Mouse (Mus musculus): Measurements from ENCODE around the gene Slc16a6.

Slc16a6 gene

DNA sequence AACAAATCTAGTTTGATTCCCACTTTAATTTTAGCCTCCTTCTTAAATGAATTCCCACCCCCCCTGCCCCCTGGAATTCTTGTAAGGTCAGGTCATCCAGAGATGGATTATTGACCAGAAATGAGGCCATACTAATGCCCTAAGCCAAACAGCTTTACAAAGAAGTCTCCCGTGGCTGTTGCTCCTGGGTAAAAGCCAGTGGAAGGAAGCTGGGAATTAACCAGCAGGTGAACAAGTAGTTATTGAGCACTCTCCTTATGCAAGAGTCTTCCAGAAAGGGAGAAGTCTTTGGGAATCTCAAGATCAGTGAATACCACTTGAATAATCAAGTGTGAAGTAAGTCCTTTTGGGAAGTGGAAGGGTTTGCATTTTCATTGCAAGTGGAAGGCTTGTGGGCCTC, 13.7 kb upstream of the Slc16a6 start:
- no peak for DNase-seq (ENCODE audit: low read depth in 1 of 2, low spot score in 2 of 2)

DNA sequence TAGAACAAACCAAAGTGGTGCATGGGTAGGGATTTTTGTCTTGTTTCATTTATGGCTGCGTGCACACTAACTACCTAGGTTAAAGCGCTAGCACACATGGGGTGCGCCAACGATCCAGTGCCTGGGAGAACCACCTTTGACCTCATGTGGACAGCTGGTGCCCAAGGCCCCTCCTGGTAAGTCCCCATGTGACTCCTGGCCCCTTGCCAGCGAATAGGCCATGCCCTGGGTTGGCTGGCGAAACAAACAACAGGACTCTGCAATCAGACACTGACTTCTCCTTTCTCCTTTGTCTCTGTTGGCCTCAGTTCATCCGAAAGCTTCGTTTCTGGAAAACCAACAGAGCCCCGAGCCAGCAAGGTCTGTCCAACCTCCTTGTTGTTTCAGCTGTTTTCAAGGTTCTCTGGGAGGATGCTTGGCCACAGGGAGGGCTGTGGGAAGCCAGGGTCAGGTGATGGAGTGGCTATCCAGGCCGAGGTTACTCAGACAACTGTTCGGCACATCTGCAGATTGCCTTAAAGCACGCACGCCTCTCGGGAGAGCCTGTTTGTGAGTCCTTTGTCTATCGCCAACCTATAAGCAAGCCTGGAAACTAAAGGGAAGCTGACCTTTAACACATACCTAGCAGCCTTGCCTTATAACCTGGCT, 12.1 kb upstream of the Slc16a6 start:
- DNase-seq (ENCODE audit: low read depth in 1 of 2, low spot score in 2 of 2) = peak; percentile 61 to 68

DNA sequence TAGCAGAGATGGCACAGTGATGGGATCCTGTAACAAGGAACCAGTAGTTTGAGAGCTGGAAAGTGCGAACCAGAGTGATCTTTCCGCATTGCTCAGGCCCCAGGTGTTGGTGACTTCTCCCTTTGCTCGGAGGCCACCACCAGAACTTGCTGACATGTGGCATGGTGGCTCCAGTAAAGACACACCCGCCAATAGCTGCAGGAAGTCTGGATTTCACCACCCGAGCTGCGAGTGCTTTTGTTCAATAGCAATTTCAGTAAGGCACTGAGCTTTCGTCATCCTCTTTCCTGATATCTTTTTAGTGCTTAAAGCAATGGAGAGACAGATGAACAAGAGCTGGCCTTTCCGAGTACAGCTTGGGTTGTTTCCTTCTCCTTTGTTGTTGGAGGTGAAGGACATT, 7.0 kb upstream of the Slc16a6 start:
- no peak for DNase-seq (ENCODE audit: low read depth in 1 of 2, low spot score in 2 of 2)

DNA sequence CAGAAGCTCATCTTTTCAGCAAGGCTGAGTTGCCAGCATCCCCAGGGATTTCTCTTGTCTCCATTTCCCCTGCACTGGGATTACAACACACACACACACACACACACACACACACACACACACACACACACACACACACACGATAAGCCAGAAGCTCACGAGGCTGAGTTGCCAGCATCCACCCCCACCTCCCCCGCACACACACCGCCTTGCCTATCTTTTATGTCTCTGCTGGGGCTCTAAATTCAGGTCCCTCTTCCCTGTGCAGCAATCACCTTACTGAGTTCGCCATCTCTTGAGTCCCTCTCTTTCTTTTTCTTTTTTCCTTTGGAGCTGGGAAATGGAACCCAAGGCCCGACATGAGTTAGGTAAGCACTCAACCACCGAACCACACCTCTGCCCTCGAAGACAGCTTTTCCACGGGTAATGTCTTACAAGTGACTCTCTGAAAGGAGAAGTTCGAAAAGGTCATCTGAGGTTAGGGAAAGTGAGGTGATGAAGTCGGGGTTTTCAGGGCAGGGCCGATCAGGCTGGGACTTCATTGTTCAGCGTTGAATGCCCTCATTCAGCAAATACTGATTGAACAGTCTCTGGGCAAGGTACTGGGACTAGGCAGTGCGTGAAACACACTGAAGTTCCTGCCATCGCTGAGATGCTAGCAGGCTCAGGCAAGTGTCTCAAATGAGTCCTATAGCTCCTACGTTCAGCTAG, 6.3 kb upstream of the Slc16a6 start:
- DNase-seq (ENCODE audit: low read depth in 1 of 2, low spot score in 2 of 2) = peak; percentile 32 to 34

DNA sequence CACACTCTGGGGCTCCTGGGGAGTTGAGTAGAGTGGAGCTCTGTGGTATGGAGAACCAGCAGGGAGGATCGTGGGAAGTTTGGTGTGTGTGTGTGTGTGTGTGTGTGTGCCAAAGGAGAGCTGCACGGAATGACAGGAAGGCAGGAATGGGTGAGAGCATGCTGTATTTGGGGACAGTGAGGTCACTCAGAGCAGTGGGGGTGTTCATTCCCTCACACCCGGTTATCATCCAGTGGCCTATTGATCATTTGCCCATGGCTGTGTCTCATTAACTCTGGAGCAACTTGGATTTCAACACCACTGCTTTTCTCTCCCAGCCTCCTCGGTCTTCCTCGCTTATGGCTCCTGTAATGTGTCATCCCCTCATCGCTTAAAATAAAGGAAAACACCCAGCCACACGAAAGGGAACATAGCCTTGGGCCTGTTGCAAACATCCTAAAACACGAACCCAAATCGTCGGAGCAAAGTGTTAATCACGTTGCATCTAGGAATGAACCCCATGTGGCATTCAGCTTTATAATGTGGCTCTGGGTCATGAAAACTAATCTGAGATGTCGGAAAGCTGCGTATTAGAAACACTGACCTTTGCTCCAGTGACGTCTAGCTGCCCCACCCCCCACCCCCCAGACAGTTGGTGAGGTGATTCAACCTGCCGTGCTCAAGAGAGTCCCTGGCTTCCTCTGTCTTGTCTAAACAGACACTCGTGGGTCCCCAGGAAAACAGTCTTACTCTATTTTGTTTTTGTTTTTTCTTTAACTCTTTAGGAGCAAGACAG, 4.4 kb upstream of the Slc16a6 start:
- DNase-seq (ENCODE audit: low read depth in 1 of 2, low spot score in 2 of 2) = no peak

DNA sequence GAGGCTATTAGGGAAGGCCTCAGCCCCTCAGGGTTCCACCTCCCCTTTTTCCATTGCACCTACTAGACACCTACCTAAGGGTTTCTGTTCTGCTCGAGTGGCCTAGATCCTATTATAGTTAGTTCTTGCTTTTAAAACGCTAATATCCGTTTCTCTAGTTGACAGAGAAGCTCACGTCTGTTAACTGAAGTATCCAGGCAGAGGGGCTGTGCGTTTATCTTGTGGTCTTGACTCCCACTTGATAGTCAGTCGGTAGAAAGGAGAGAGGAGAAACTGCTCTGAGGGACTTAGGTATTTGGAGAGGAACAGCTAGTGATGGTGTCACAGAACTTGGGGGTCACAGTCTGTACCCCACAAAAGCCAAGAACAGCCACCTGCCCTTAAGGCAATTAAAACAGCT, 3.3 kb upstream of the Slc16a6 start:
- DNase-seq (ENCODE audit: low read depth in 1 of 2, low spot score in 2 of 2) = no peak

DNA sequence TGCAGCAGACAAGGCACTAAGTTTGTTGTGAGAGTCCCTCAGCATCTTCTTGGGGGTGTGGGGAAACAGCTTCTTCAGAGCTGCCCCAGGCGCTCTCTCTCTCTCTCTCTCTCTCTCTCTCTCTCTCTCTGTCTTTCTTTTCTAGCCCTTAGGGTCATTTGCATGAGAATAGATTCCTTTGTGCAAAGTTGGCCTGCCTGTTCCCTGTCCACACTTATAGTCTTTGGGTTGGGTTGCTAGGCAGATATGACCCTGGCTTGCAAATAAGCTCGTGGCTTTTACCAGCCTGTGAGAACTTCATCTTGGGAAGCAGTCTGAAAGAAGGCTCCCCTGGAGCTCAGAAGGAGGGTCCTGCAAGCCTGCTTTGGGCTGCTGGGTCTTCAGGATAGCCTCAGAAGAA, 2.8 kb upstream of the Slc16a6 start:
- no peak for DNase-seq (ENCODE audit: low read depth in 1 of 2, low spot score in 2 of 2)

DNA sequence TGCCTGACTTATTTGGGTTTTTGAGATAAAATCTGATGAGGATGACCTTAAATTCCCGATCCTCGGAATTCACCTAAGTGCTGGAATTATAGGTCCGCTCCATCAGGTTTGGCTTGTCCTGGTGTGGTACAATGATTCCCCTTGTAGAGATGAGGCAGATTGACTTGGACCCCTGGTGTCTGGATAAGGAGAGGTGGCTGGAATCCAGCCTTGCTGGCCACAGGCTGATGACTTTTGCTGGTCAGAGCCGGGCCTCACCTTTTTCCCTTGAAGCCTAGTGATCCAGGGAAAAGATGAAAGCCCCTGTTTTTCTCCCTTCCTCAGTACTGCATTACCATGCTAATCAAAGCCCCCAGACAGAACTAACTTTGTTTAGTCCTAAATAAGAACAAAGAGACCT, 2.3 kb upstream of the Slc16a6 start:
- DNase-seq (ENCODE audit: low read depth in 1 of 2, low spot score in 2 of 2) = no peak

DNA sequence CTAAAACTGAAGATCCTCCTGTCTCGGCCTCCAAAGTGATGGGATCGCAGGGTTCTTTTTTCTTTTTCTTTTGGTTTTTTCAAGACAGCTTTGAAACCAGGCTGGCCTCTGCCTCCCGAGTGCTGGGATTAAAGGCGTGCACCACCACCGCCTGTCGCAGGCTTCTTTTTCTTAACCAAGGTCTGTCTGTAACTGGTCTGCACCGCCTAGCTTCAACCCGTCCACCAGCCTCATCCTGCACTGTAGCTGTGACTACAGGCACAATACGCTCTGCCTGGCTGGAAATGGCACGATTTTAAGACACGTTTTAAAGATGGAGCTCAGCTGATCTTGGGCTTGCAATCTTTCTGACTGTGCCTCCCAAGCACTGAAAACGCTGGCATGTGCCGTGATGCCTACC, 1.4 kb upstream of the Slc16a6 start:
- no peak for DNase-seq (ENCODE audit: low read depth in 1 of 2, low spot score in 2 of 2)

DNA sequence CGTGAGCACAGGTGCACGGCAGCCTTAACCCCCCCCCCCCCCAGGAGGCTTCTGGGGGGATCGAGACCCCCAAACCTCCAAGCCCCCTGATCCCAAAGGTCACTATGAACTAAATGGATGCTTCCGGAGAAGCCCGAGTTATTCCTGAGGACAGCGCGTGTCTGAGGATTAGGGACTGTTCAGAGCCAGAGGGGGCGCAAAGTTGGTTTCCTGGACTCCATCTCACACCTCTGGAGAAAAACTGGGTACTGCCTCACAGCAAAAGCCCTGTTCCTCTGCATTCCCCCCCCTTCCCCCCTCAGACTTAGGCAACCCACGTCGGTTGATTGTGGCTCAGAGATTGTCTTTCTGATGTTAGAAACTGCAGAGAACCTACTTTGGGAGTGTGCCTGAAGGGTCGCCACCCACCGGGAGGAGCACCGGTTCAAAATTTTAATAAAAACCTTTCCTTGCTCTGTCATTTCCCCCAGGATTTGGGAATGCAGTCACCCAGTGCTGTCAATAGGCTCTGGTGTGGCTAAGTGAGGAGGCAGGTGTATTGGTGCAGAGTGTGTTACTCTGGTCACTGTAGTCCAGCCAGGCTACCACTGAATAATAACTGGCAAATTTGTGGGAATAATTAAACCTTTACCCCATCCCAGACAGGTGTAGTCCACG, 816 bp upstream of the Slc16a6 start:
- no peak for DNase-seq (ENCODE audit: low read depth in 1 of 2, low spot score in 2 of 2)

DNA sequence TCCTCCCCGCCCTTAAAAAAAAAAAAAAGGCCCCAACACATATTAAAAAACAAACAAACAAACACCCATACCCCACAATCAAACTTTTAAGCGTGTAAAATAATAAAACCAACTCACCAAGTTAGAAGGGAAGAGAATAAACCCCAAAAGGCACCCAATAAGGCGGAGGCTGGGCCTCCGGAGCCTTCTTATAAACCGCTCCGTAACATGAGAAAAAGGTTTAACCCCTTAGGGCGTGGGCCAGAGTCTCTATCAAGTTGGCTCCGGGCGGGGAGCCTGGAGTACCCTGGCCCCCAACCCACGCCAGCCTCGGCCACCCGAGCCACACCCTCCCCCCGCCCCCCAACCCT, 602 bp downstream of the Slc16a6 start:
- DNase-seq (ENCODE audit: low read depth in 1 of 2, low spot score in 2 of 2) = no peak

DNA sequence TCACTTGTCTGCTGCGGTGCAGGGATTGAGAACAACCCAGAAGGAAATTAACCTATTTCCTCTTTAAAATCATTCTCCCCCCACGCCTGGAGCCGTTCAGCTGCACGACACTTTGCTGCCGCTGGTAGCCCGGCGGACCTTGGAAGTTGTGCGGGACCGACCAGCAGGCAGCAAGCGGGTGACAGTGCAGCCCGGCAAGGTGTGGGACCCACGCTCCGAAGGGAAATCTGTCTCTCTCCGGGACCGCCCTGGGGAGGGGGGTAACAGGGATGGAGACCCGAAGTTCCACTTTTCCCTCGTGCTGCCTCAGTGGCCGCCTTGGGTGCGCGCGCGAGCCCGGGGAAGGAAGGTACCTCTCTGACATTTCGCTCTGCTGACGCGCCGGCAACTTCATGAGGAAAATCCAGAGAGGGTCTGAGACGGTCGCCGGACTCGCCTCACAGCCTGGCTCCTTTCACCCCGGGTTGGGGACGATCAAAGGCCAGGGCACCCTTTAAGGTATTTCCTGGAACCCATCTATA, 1.2 kb downstream of the Slc16a6 start:
- DNase-seq (ENCODE audit: low read depth in 1 of 2, low spot score in 2 of 2) = peak; percentile 31 to 49

DNA sequence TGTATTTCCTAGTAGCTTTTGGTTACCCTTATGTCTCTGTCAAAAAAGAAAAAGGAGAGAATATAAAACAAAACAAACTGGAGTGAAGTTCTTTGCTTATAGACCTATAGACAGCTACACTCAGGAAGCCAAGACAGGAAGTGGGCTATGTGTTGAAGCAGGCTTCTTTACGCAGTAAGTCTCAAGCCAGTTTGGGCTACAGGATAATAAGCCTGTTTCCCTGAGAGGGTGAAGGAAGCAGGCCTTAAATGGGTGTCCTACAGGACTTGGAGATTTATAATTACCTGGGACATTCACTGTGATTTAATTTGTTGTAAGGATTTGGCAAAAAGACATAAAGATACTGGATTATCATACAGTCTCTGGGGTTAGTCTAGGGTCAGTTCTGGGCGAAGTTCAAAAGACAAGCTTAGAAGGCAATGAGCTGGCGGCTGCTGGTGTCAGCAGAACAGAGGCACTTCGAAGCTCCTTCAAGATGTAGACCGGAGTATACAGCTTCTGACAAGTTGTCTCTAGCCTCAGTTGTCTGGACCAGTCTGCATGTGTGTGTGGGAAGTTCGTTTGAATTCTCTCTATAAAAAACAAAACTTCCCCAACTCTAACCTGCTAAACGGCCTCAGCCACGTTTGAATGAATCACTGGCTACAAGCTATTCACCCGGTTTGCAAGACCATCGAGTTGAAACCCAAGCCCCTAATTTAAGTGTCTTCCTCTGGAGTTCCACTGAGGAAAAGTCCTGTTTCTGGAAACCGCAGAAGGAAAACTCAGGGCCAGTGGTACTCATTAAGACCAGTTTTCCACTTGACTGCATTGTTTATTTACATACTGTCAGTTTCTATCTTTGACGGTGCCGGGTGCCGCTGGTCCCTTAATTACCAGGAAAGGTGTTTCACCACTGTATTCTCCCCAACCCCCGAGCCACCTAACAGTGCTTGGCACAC, 2.2 kb downstream of the Slc16a6 start:
- DNase-seq (ENCODE audit: low read depth in 1 of 2, low spot score in 2 of 2) = no peak

DNA sequence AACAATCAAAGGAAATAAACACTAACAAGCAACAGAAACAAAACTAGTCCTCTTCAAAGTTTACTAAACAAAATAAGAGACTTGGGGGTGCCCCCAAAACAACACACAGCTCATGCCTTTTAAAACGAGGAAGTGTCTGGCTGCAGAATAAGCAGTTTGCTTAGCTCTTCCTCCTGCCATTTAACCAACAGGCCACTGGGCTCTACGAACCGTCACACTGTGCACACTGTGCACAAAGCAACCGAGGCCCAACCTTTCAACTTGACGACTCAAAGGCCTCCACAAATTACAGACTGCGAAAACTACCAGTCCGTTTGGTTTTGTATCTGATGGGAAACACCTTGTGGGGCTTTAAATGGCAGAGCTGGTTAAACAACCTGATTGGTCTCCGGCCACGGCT, 3.2 kb downstream of the Slc16a6 start:
- no peak for DNase-seq (ENCODE audit: low read depth in 1 of 2, low spot score in 2 of 2)

DNA sequence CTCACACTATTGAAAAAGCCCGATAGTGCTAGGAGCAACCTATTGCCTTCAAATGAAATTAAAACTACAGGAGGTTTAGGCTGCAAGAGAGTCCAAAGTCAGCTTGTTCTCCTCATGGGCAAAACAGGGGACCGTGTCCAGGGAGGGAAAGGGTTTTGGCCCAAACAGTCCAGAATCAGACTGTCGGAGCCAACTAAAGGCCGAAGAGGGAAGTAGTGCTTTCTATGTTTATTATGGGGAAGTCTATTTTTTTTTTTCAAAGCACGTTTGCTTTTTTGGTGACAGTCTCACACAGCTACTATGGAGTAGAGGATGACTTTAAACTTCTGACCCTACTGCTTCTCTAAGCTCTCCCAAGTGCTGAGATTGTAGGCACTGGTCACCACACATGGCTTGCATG, 5.3 kb downstream of the Slc16a6 start:
- no peak for DNase-seq (ENCODE audit: low read depth in 1 of 2, low spot score in 2 of 2)

DNA sequence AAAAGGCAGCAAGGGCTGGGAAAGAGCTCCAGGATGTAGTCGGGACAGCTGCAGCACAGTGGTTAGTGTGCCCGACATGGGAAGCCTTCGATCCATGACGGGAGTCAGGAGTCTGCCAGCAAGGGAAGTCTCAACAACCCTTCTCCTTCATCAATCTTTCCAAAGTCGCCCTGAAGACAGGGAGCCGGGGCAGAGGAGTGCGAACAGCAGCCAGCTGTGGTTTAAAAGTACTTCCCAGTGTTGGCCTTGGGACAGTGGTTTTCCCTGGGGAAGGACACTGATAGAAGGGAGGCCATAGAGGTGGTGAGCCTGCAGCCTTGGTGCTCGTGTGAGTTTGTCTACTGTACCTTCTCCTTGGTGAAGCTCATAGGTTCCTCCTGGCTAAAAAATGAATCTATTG, 6.4 kb downstream of the Slc16a6 start:
- no peak for DNase-seq (ENCODE audit: low read depth in 1 of 2, low spot score in 2 of 2)

DNA sequence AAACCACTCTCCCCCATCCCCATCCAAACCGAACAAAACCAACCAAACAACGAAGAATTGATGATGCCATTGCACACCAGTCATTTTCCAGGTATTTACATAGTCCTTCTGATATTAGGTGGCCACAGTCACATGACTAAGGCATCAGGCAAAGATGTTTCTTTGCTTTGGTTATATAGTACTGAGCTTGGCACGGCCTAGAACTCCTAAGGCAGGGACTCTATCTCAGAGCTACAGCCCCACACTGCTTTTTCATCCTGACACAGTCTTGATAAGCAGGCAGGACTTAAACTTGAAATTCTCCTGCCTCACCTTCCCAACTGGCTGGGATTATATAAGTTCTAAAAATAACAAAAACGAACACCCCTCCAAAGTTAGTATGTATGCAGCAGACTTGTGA, 8.3 kb downstream of the Slc16a6 start:
- DNase-seq (ENCODE audit: low read depth in 1 of 2, low spot score in 2 of 2) = no peak

DNA sequence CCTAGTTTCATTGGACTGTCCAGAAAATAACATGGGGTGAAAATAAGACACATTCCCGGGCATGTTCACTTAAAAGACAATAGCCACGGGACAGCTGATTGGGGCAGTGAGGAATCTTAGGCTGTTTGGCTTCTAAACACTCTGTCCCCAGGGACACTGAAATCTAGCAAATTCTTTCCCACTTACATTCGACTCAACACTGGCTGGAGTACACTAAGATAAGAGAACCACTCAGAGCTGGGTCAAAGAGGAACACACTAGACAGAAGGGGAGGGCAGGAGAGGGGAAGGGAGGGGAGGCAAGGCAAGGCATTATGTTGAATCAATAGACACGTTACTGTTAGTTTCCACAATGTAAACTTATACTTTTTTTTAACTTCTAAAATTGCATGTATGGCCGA, 12.8 kb downstream of the Slc16a6 start:
- no peak for DNase-seq (ENCODE audit: low read depth in 1 of 2, low spot score in 2 of 2)

DNA sequence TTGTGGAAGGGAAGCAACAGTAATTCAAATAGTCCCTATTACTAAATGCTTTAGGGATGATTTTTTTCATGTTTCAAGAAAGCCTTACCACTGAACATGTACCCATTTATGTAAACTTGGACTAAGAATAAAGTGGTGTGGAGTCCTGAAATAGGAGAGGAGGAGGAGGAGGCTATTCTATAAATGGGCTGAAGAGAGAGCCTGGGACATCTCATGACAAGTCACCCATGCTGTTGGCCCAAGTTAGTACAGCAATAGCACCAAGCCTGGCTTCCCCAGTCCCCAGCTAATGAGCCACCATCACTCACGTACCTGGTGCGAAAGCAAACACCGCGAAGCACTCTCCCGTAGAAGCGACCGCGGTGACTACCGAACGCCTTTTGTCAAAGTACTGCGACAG, 15.2 kb downstream of the Slc16a6 start:
- no peak for DNase-seq (ENCODE audit: low read depth in 1 of 2, low spot score in 2 of 2)

DNA sequence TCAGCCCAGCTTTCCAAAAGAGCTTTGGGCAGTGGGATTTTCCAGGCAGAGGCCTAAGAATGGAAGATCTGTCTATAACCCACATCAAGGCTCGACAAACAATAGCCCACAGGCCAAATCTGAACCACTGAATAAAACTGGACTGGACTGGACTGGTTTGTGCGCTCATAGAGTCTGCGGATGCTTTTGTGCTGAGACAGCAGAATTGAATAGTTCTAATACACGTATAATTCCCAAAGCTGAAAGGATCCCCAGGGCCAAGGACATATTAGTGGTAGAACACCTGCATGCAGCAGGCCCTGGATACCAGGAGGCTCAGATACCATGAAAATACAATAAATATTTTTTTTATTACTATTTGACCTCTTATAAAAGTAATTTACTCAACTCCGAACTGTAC, 17.1 kb downstream of the Slc16a6 start:
- no peak for DNase-seq (ENCODE audit: low read depth in 1 of 2, low spot score in 2 of 2)

DNA sequence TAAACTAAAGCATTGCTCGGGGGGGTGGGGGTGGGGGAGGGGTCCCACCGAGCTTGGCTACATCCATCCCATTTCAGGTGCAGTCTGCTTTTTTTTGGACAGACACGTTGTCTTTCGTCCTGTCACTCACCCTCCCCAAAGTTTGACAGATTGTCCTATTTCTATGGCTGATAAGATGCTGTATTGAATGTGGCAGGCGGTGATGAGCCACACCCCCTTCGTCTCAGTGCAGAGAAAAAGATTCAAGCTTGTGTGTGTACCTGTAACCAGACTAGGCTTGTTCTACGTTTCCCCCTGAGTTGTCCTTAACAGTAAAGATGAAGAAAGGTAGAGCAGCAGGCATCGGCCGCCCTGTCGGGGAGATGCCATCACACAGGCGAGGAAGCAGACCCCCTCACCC, 22.2 kb downstream of the Slc16a6 start:
- no peak for DNase-seq (ENCODE audit: low read depth in 1 of 2, low spot score in 2 of 2)
